Mouse (Mus musculus): ENCODE data around the gene Erich4.

- no peak for TF ChIP-seq CTCF (IDR thresholded peaks at IDR 0.05; ENCODE audit: low read depth)
- no peak for TF ChIP-seq EP300 (IDR thresholded peaks at IDR 0.05; ENCODE audit: low read depth)
These were observed 31.0 kb downstream of the Erich4 start for GRCm38 (mm10) chr7:25584651-25585050.
